Comparison of ENCODE assay signal across 20 mouse cellular contexts in the genomic region with DNA sequence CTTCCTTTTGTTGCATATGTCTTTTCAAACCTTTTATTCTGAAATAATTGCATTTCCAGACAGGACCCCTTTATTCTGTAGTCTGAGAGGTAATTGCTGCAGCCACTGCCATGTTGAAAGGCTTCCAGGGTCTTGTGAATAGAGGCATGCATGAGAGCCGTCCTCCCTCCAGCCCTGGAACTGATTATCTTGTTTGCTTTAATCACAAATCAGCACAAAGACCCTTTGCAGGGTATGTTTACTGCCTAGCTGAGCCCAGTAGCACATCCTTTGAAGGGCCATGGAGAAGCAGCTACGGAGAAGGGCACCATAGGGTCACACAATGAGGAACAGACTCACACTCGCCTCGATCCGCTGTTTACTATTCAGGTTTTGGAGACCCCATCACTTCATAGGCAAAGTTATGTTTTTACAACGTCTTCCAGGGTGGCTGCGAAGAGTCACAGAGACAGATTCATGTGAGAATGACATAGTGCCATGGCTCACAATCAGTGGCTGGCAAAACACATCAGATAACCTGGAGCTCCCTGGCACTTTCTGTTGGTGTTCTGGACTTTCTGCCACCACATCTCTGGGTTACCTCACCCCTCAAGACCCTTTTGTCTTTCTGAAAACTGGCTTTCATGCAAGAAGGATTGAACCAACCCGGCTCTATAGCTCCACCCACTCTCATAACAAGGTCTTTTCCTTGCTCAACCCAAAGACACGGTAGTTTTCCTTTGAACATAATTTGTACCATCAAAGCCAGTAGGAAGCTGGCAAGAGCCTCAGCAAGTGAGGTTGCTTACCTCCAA.
DNase-seq lines count a peak whose midpoint lies in the region; ATAC-seq lines count a peak whose summit lies in the region.
"Had no signal": no experiment of that assay in that cellular context is flagged by ENCODE, and none has a peak within 500 bp of the region (broad histone marks: within the 10 kb centered on the region; RNA-seq: fewer than 3 reads in every experiment).

No protein-coding gene starts in this region.

- H3K4me2 ChIP-seq in hindbrain, embryonic 12.5 days (replicated peaks), result no peak overlapping the region
- no peak overlapping the region for H3K4me2 ChIP-seq in hindbrain, embryonic 14.5 days (replicated peaks)
- no peak overlapping the region for H3K4me2 ChIP-seq in forebrain, embryonic 11.5 days (ENCODE audit: low read depth, low read length, severe bottlenecking)
- H3K4me2 ChIP-seq: heart, embryonic 12.5 days; liver, embryonic 12.5 days; lung, embryonic 14.5 days; midbrain, embryonic 12.5 days had no signal

- 48% methylated on average over 9 of the region's 9 CpGs for WGBS in hindbrain, embryonic 12.5 days
- WGBS in hindbrain, embryonic 14.5 days, result 52% methylated on average over 9 of the region's 9 CpGs
- WGBS in forebrain, embryonic 11.5 days, result 28% methylated on average over 9 of the region's 9 CpGs
- WGBS in limb, embryonic 10.5 days, result 17% methylated on average over 9 of the region's 9 CpGs

- H3K9me3 ChIP-seq in hindbrain, embryonic 12.5 days (replicated peaks), result no peaks in the 10 kb centered on the region
- H3K9me3 ChIP-seq in hindbrain, embryonic 14.5 days (ENCODE audit: control insufficient read depth, low read length), result no peaks in the 10 kb centered on the region
- no peaks in the 10 kb centered on the region for H3K9me3 ChIP-seq in forebrain, embryonic 11.5 days (ENCODE audit: control insufficient read depth, low read length)
- no peaks in the 10 kb centered on the region for H3K9me3 ChIP-seq in limb, embryonic 10.5 days (replicated peaks)
- H3K9me3 ChIP-seq: heart, embryonic 12.5 days; liver, embryonic 12.5 days; midbrain, embryonic 12.5 days had no signal

- no peak overlapping the region for H3K9ac ChIP-seq in hindbrain, embryonic 12.5 days
- H3K9ac ChIP-seq in hindbrain, embryonic 14.5 days, result no peak overlapping the region
- no peak overlapping the region for H3K9ac ChIP-seq in forebrain, embryonic 11.5 days (ENCODE audit: low read length)
- H3K9ac ChIP-seq: heart, embryonic 12.5 days; liver, embryonic 12.5 days; lung, embryonic 14.5 days; midbrain, embryonic 12.5 days had no signal

- no peak for DNase-seq in hindbrain, embryonic 14.5 days (ENCODE audit: low spot score)
- DNase-seq in embryo, embryonic 10.5 days (ENCODE audit: low spot score), result peak; percentile 68
- peak; percentile 70 for DNase-seq in forebrain, embryonic 11.5 days (ENCODE audit: low spot score)
- peak; percentile 45 for DNase-seq in limb, embryonic 10.5 days (ENCODE audit: low spot score)
- no peak for DNase-seq in layer of hippocampus, adult 8-10 months (ENCODE audit: low spot score in 2 of 2)
- no peak for DNase-seq in cerebellum, adult 9-10 months
- DNase-seq: adrenal gland, adult 8-10 months; cerebellum, adult 11 months; gastrocnemius, postnatal 36 days; lung, embryonic 14.5 days; lung, postnatal 4 days; right cerebral cortex, postnatal 14 days; thymus, postnatal 14 days had no signal

- H3K27ac ChIP-seq in hindbrain, embryonic 12.5 days, result peak overlapping the region; percentile 30; the same call in 1 of the 2 replicates
- no peak overlapping the region for H3K27ac ChIP-seq in hindbrain, embryonic 14.5 days
- H3K27ac ChIP-seq in forebrain, embryonic 11.5 days (ENCODE audit: low read depth, low read length), result peak overlapping the region; percentile 78
- peak overlapping the region; percentile 66 for H3K27ac ChIP-seq in limb, embryonic 10.5 days
- H3K27ac ChIP-seq: liver, embryonic 12.5 days; midbrain, embryonic 12.5 days; stomach, postnatal 0 days had no signal

- no peaks in the 10 kb centered on the region for H3K27me3 ChIP-seq in hindbrain, embryonic 12.5 days
- no peaks in the 10 kb centered on the region for H3K27me3 ChIP-seq in hindbrain, embryonic 14.5 days (ENCODE audit: control insufficient read depth, insufficient read depth, low read length)
- no peaks in the 10 kb centered on the region for H3K27me3 ChIP-seq in forebrain, embryonic 11.5 days (ENCODE audit: control insufficient read depth, insufficient read depth, low read length)
- H3K27me3 ChIP-seq in limb, embryonic 10.5 days (ENCODE audit: low read depth, poor library complexity, severe bottlenecking), result no peaks in the 10 kb centered on the region
- H3K27me3 ChIP-seq: CH12.LX; heart, embryonic 12.5 days; midbrain, embryonic 12.5 days had no signal

- no peaks in the 10 kb centered on the region for H3K36me3 ChIP-seq in hindbrain, embryonic 12.5 days
- H3K36me3 ChIP-seq in hindbrain, embryonic 14.5 days (replicated peaks; ENCODE audit: control insufficient read depth, insufficient read depth), result no peaks in the 10 kb centered on the region
- H3K36me3 ChIP-seq in forebrain, embryonic 11.5 days (ENCODE audit: control insufficient read depth, insufficient read depth, low read length), result no peaks in the 10 kb centered on the region
- no peaks in the 10 kb centered on the region for H3K36me3 ChIP-seq in limb, embryonic 10.5 days
- H3K36me3 ChIP-seq: heart, embryonic 12.5 days; liver, embryonic 12.5 days; midbrain, embryonic 12.5 days had no signal

- H3K4me1 ChIP-seq in hindbrain, embryonic 12.5 days, result 0 out of 2 replicates have a peak, but pooled peaks cover 2% of the 10 kb centered on the region
- H3K4me1 ChIP-seq in hindbrain, embryonic 14.5 days (replicated peaks; ENCODE audit: control insufficient read depth, insufficient read depth, low read length), result no peaks in the 10 kb centered on the region
- peaks cover 6% of the 10 kb centered on the region; the same call in 1 of the 2 replicates for H3K4me1 ChIP-seq in forebrain, embryonic 11.5 days (replicated peaks; ENCODE audit: control insufficient read depth, insufficient read depth, low read length)
- peaks cover 58% of the 10 kb centered on the region for H3K4me1 ChIP-seq in limb, embryonic 10.5 days
- H3K4me1 ChIP-seq: liver, embryonic 12.5 days had no signal

- no peak overlapping the region for H3K4me3 ChIP-seq in hindbrain, embryonic 12.5 days
- H3K4me3 ChIP-seq in hindbrain, embryonic 14.5 days (replicated peaks; ENCODE audit: low read length), result no peak overlapping the region
- H3K4me3 ChIP-seq in forebrain, embryonic 11.5 days (ENCODE audit: low read depth, low read length), result no peak overlapping the region
- no peak overlapping the region for H3K4me3 ChIP-seq in limb, embryonic 10.5 days
- H3K4me3 ChIP-seq: erythroblast, embryonic 14.5 days; heart, embryonic 12.5 days; liver, embryonic 12.5 days; midbrain, embryonic 12.5 days had no signal

- ATAC-seq in hindbrain, embryonic 12.5 days (ENCODE audit: low FRiP score), result 0 out of 2 replicates have a peak, but pooled peaks have one; percentile 38
- no peak for ATAC-seq in hindbrain, embryonic 14.5 days (ENCODE audit: low FRiP score)
- peak; percentile 80 for ATAC-seq in forebrain, embryonic 11.5 days (replicated peaks; ENCODE audit: low FRiP score)
- ATAC-seq: liver, embryonic 12.5 days had no signal

Comparison
In these comparisons a context has a peak if more than half of its experiments do, and no peak if none do; other contexts are left out.
1. DNase-seq: peak in embryo, embryonic 10.5 days (single experiment), forebrain, embryonic 11.5 days (single experiment) and limb, embryonic 10.5 days (single experiment); none in hindbrain, embryonic 14.5 days (single experiment), layer of hippocampus, adult 8-10 months (0 of 2) and cerebellum, adult 9-10 months (single experiment).